Mouse (Mus musculus) erythroblast, adult 5-6 weeks (primary cell): ENCODE results near the gene Slc25a18. TPM values are rescaled to one million over a fixed set of nuclear protein-coding genes. Genes with fewer than 3 reads are reported as not detected.

Experiments
- ATAC-seq: replicated peaks from 2 replicates; pipeline ENCODE4 v1.8.0; 2016; ENCODE audit warnings: moderate number of reproducible peaks, mild to moderate bottlenecking, moderate TSS enrichment, inconsistent platforms; ENCODE audit not compliant: poor library complexity, low FRiP score, severe bottlenecking
- total RNA-seq, 2 experiments: library from RNA; stranded (forward) in 1 of 2; stranded (reverse) in 1 of 2; fragments of 150-400 nt in 1 of 2; fragments of 200-764, 138-1000 nt in 1 of 2; gene quantifications; 2 replicates each; pipeline versions ENCODE4 v1.2.3 to v1.2.4; 2015 to 2017; ENCODE audit warnings: low replicate concordance in 2 of 2

Gene Slc25a18
- total RNA-seq (2015; ENCODE audit: low replicate concordance) (not detected in 2 replicates), total RNA-seq (2017; ENCODE audit: low replicate concordance) (0.26 TPM in 1 of 2 replicates, not detected in the other)

- ATAC-seq = no peak
Observed at GRCm38 (mm10) chr6:120773149-120773628, at the start of gene Slc25a18. Slc25a18 (plus strand) TSS chr6:120773578.

GRCm38 (mm10) chr6:120725986-120726385, 47.4 kb upstream of the Slc25a18 start:
- ATAC-seq = no peak

GRCm38 (mm10) chr6:120736011-120736410, 37.4 kb upstream of the Slc25a18 start:
- no peak for ATAC-seq

GRCm38 (mm10) chr6:120736566-120736965, 36.8 kb upstream of the Slc25a18 start:
- ATAC-seq = peak; percentile 81

GRCm38 (mm10) chr6:120743130-120743529, 30.2 kb upstream of the Slc25a18 start:
- ATAC-seq = no peak

- no peak for ATAC-seq
Observed at GRCm38 (mm10) chr6:120744266-120744665, 29.1 kb upstream of the Slc25a18 start.

GRCm38 (mm10) chr6:120746416-120746815, 27.0 kb upstream of the Slc25a18 start:
- no peak for ATAC-seq

GRCm38 (mm10) chr6:120761151-120761550, 12.2 kb upstream of the Slc25a18 start:
- ATAC-seq = no peak

GRCm38 (mm10) chr6:120769972-120770371, 3.4 kb upstream of the Slc25a18 start:
- no peak for ATAC-seq

GRCm38 (mm10) chr6:120771366-120771765, 2.0 kb upstream of the Slc25a18 start:
- no peak for ATAC-seq

GRCm38 (mm10) chr6:120772025-120772424, 1.4 kb upstream of the Slc25a18 start:
- ATAC-seq = no peak

GRCm38 (mm10) chr6:120773763-120774162, 385 bp downstream of the Slc25a18 start:
- no peak for ATAC-seq

- no peak for ATAC-seq
Observed at GRCm38 (mm10) chr6:120776286-120776685, 2.9 kb downstream of the Slc25a18 start.

- no peak for ATAC-seq
Observed at GRCm38 (mm10) chr6:120777533-120777932, 4.2 kb downstream of the Slc25a18 start.

- no peak for ATAC-seq
Observed at GRCm38 (mm10) chr6:120778226-120778625, 4.8 kb downstream of the Slc25a18 start.

GRCm38 (mm10) chr6:120782948-120783347, 9.6 kb downstream of the Slc25a18 start:
- no peak for ATAC-seq

- no peak for ATAC-seq
Observed at GRCm38 (mm10) chr6:120784351-120784750, 11.0 kb downstream of the Slc25a18 start.

- ATAC-seq = no peak
Observed at GRCm38 (mm10) chr6:120788068-120788607, 14.8 kb downstream of the Slc25a18 start.

GRCm38 (mm10) chr6:120788904-120789303, 15.5 kb downstream of the Slc25a18 start:
- no peak for ATAC-seq

GRCm38 (mm10) chr6:120790153-120790552, 16.8 kb downstream of the Slc25a18 start:
- no peak for ATAC-seq

GRCm38 (mm10) chr6:120790717-120791116, 17.3 kb downstream of the Slc25a18 start:
- no peak for ATAC-seq

- ATAC-seq = no peak
Observed at GRCm38 (mm10) chr6:120792947-120793346, 19.6 kb downstream of the Slc25a18 start.
